Mouse (Mus musculus) neural tube, embryonic 11.5 days (tissue): ENCODE results near the gene Dlx4. TPM values are rescaled to one million over a fixed set of nuclear protein-coding genes. Genes with fewer than 3 reads are reported as not detected.

ENCODE experiments used
- ATAC-seq: fragments of 200-750 bp; cut with Nextera tagmentation; 2 replicates; pipeline ENCODE4 v1.8.0; 2017; ENCODE audit warnings: moderate number of reproducible peaks, mild to moderate bottlenecking, moderate TSS enrichment, moderate library complexity; ENCODE audit not compliant: insufficient read depth, low FRiP score, low TSS enrichment
- DNase-seq: peaks from one replicate; pipeline ENCODE4 v3.0.0-alpha.2; 2015; ENCODE audit warnings: low spot score
- H3K27ac ChIP-seq: fragments of 300-500 bp; sonication (generic); 2 replicates; pipeline ENCODE4 v1.5.1; 2014; ENCODE audit warnings: low read depth, mild to moderate bottlenecking, low read length
- H3K27me3 ChIP-seq: fragments of 300-500 bp; sonication (generic); 2 replicates; pipeline ENCODE4 v1.6.1; 2014; ENCODE audit warnings: mild to moderate bottlenecking, low read length, mixed read lengths; ENCODE audit not compliant: control insufficient read depth, insufficient read depth
- H3K36me3 ChIP-seq: fragments of 300-500 bp; sonication (generic); 2 replicates; pipeline ENCODE4 v1.6.1; 2014; ENCODE audit warnings: mild to moderate bottlenecking, low read length, moderate library complexity, mixed read lengths; ENCODE audit not compliant: control insufficient read depth, insufficient read depth
- H3K4me1 ChIP-seq: fragments of 300-500 bp; sonication (generic); 2 replicates; pipeline ENCODE4 v1.6.1; 2014; ENCODE audit warnings: low read length, mixed read lengths; ENCODE audit not compliant: control insufficient read depth, insufficient read depth
- H3K4me2 ChIP-seq: fragments of 300-500 bp; sonication (generic); 2 replicates; pipeline ENCODE4 v1.6.1; 2014; ENCODE audit warnings: low read depth, mild to moderate bottlenecking, moderate library complexity
- H3K4me3 ChIP-seq: fragments of 300-500 bp; sonication (generic); 2 replicates; pipeline ENCODE4 v1.5.1; 2014; ENCODE audit warnings: low read depth, low read length
- H3K9ac ChIP-seq: fragments of 300-500 bp; sonication (generic); 2 replicates; pipeline ENCODE4 v1.6.1; 2014; ENCODE audit warnings: mild to moderate bottlenecking, low read length
- H3K9me3 ChIP-seq: fragments of 300-500 bp; sonication (generic); 2 replicates; pipeline ENCODE4 v1.6.1; 2016; ENCODE audit warnings: low read length; ENCODE audit not compliant: control insufficient read depth
- WGBS: fragments of 180-500 bp; shearing (Covaris S2); extraction: QIAGEN DNeasy Blood & Tissue Kit; methylation state at CpG from one replicate; pipeline ENCODE4 v1.1.7; 2014; 5-methylcytosine and 5-hydroxymethylcytosine counted together
- polyA plus RNA-seq: library from polyadenylated mRNA; unstranded; fragments of >200 nt; fragmentation: Nextera tagmentation; extraction: Ambion mirVana; gene quantifications from 2 replicates; pipeline ENCODE4 v1.2.1, GENCODE M21; 2014

Dlx4 gene
- polyA plus RNA-seq, 1 experiment from 2014 or later = 0.11 TPM

GRCm38 (mm10) chr11:95133321-95133720 is 12.7 kb downstream of the Dlx4 start:
- DNase-seq (no peak), ATAC-seq (no peak)
- H3K36me3 ChIP-seq = no peaks in the 10 kb centered on the region
- peaks cover 21% of the 10 kb centered on the region for H3K27me3 ChIP-seq
- 71% methylated on average over 6 of the region's 6 CpGs for WGBS
- no peak overlapping the region for H3K27ac ChIP-seq
- no peak overlapping the region for H3K9ac ChIP-seq
- H3K4me2 ChIP-seq = no peak overlapping the region
- no peaks in the 10 kb centered on the region for H3K9me3 ChIP-seq
- no peaks in the 10 kb centered on the region for H3K4me1 ChIP-seq
- H3K4me3 ChIP-seq = no peak overlapping the region

GRCm38 (mm10) chr11:95130668-95131252 is 15.3 kb downstream of the Dlx4 start:
- Histone ChIP-seq H3K4me1 (no peaks in the 10 kb centered on the region), H3K36me3 (no peaks in the 10 kb centered on the region), H3K4me3 (no peak overlapping the region), H3K9me3 (no peaks in the 10 kb centered on the region), H3K27me3 (peaks cover 8% of the 10 kb centered on the region), H3K9ac (no peak overlapping the region), H3K27ac (no peak overlapping the region), H3K4me2 (no peak overlapping the region)
- no peak for DNase-seq
- WGBS = 73% methylated on average over 17 of the region's 17 CpGs
- no peak for ATAC-seq

GRCm38 (mm10) chr11:95128359-95128758 is 17.7 kb downstream of the Dlx4 start:
- Histone ChIP-seq H3K9ac (no peak overlapping the region), H3K4me3 (no peak overlapping the region), H3K27ac (no peak overlapping the region), H3K27me3 (peaks cover 29% of the 10 kb centered on the region), H3K4me1 (no peaks in the 10 kb centered on the region), H3K9me3 (no peaks in the 10 kb centered on the region), H3K36me3 (no peaks in the 10 kb centered on the region), H3K4me2 (no peak overlapping the region)
- DNase-seq = no peak
- no peak for ATAC-seq
- WGBS = 58% methylated on average over 11 of the region's 11 CpGs

- no peaks in the 10 kb centered on the region for H3K4me1 ChIP-seq
- H3K9me3 ChIP-seq = no peaks in the 10 kb centered on the region
- under 1% methylated on average over 17 of the region's 20 CpGs for WGBS
- no peaks in the 10 kb centered on the region for H3K36me3 ChIP-seq
- H3K27me3 ChIP-seq = peaks cover 47% of the 10 kb centered on the region
- H3K9ac ChIP-seq = no peak overlapping the region
- no peak overlapping the region for H3K27ac ChIP-seq
- no peak overlapping the region for H3K4me3 ChIP-seq
- no peak; the same call in 1 of the 2 replicates for ATAC-seq
- H3K4me2 ChIP-seq = peak overlapping the region; percentile 28; the same call in 1 of the 2 replicates
- peak; percentile 60 for DNase-seq
Observed at GRCm38 (mm10) chr11:95126272-95127245, 19.5 kb downstream of the Dlx4 start.

GRCm38 (mm10) chr11:95125366-95125948 is 20.6 kb downstream of the Dlx4 start:
- H3K4me1 ChIP-seq = no peaks in the 10 kb centered on the region; the same call in 1 of the 2 replicates
- ATAC-seq = no peak
- H3K9me3 ChIP-seq = no peaks in the 10 kb centered on the region
- H3K27ac ChIP-seq = no peak overlapping the region
- H3K36me3 ChIP-seq = no peaks in the 10 kb centered on the region
- DNase-seq = peak; percentile 26
- H3K4me3 ChIP-seq = no peak overlapping the region
- H3K9ac ChIP-seq = no peak overlapping the region
- H3K27me3 ChIP-seq = peaks cover 58% of the 10 kb centered on the region
- WGBS = 13% methylated on average over 7 of the region's 7 CpGs
- no peak overlapping the region for H3K4me2 ChIP-seq

- WGBS = 21% methylated on average over 6 of the region's 6 CpGs
- Histone ChIP-seq H3K4me3 (peak overlapping the region; percentile 16; the same call in 1 of the 2 replicates), H3K4me2 (no peak overlapping the region), H3K36me3 (no peaks in the 10 kb centered on the region), H3K9me3 (no peaks in the 10 kb centered on the region), H3K27ac (no peak overlapping the region), H3K27me3 (peaks cover 80% of the 10 kb centered on the region), H3K4me1 (peaks cover 4% of the 10 kb centered on the region; the same call in 1 of the 2 replicates), H3K9ac (no peak overlapping the region)
- no peak for ATAC-seq
- no peak for DNase-seq
Observed at GRCm38 (mm10) chr11:95122100-95122489, 24.0 kb downstream of the Dlx4 start.

- peaks cover 78% of the 10 kb centered on the region for H3K27me3 ChIP-seq
- H3K36me3 ChIP-seq = no peaks in the 10 kb centered on the region
- H3K9me3 ChIP-seq = no peaks in the 10 kb centered on the region
- WGBS = 1% methylated on average over 46 of the region's 63 CpGs
- peak overlapping the region; percentile 29 for H3K4me2 ChIP-seq
- H3K27ac ChIP-seq = no peak overlapping the region
- peak; percentile 49 for DNase-seq
- peaks cover 4% of the 10 kb centered on the region; the same call in 1 of the 2 replicates for H3K4me1 ChIP-seq
- ATAC-seq = no peak
- H3K4me3 ChIP-seq = peak overlapping the region; percentile 16
- H3K9ac ChIP-seq = no peak overlapping the region
Observed at GRCm38 (mm10) chr11:95121161-95122099, 24.6 kb downstream of the Dlx4 start.

- no peak overlapping the region for H3K9ac ChIP-seq
- under 1% methylated on average over 21 of the region's 21 CpGs for WGBS
- no peak for ATAC-seq
Observed at GRCm38 (mm10) chr11:95120633-95121020, 25.4 kb downstream of the Dlx4 start.

More at GRCm38 (mm10) chr11:95120633-95121020, 25.4 kb downstream of the Dlx4 start:
- Histone ChIP-seq H3K4me2 (peak overlapping the region; percentile 63), H3K36me3 (no peaks in the 10 kb centered on the region), H3K4me3 (peak overlapping the region; percentile 37), H3K4me1 (peaks cover 4% of the 10 kb centered on the region; the same call in 1 of the 2 replicates), H3K27me3 (peaks cover 77% of the 10 kb centered on the region), H3K9me3 (no peaks in the 10 kb centered on the region), H3K27ac (no peak overlapping the region)
- peak; percentile 28 for DNase-seq
